Mouse (Mus musculus) kidney, postnatal 25 days (tissue): ENCODE measurements at regions not wholly inside any gene's neighbourhood (a gene's known extent, or its start where the extent isn't known, plus 50 kb on each side); places are given as distances from the start of the nearest gene placed in this dataset.
"Not testable (repeated sequence)": the region's sequence is repeated elsewhere in the genome, so short reads cannot be mapped to it uniquely, and the experiment has no call there.

Source experiments
- DNase-seq, 2 experiments: peaks; one replicate each; pipeline ENCODE4 v3.0.0; 2021; ENCODE audit warnings: mixed read lengths in 2 of 2

DNA sequence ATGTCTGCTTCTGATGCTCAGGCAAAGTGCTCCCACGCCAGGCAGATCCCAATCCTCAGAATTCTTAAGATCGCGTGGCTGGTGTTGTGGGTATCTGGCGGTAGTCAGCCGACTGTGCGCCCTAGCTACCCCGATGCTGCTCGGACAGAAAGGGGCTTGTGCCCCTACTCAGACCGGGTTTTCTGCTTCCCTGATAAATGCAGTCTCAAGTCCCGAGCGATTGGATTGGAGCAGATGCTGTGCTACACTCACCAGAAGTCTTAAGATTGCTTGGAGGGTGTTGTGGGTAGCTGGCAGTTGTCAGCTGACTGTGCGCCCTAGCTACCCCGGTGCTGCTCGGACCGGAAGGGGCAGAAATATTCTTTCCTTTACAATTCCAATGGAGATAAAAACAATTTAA is 99.3 kb downstream of the Gm7489 start:
- not testable (repeated sequence) for DNase-seq

DNA sequence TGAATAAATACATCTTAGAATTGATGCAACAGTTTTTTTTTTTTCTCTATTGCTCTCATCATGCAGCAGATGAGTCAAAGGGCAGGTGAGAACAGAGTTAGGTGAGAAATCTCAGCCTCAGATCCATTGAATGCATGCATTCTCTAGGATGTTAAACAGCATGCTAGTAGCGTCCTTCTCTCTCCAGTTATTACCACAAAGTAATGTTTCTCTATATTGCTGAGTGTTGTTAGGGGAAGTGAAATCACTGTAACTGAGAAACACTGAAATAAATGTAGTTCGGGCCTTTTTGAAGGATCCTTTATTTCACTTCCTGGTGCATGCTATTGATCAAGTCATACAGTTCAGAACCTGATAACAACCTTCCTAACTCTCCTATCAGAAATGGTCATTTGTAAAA is 105.2 kb downstream of the Gm7489 start:
- no peak for DNase-seq

DNA sequence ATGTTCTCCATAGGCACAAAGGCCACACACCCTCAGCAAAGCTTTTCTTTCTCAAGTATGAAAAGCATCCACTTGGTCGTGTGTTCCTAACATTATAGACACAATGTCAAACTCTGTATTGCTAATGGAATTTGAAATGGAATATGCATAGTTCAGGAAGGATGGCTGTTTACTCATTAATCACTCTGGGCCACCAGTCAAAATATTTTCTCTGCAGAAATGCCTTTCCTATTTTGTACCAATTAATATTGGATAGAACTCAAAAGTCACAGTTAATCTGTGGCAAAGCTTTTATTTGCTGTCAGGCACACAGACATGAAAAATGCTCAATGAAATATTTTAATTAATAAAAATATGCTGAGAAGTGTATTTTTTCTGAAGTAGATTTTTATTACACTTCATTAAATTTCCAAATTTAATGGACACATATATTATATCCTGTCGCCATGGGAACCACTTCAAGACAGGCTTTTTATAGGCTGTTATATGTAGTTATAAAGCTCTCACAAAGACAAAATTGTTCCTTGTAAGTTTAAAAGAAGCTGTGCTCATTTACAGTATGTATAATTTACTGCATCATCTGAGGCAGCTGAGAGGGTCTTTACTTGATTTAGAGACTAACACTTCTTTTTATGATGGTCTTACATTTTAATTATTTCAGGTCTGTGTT is 110.6 kb downstream of the Gm7489 start:
- no peak for DNase-seq

DNA sequence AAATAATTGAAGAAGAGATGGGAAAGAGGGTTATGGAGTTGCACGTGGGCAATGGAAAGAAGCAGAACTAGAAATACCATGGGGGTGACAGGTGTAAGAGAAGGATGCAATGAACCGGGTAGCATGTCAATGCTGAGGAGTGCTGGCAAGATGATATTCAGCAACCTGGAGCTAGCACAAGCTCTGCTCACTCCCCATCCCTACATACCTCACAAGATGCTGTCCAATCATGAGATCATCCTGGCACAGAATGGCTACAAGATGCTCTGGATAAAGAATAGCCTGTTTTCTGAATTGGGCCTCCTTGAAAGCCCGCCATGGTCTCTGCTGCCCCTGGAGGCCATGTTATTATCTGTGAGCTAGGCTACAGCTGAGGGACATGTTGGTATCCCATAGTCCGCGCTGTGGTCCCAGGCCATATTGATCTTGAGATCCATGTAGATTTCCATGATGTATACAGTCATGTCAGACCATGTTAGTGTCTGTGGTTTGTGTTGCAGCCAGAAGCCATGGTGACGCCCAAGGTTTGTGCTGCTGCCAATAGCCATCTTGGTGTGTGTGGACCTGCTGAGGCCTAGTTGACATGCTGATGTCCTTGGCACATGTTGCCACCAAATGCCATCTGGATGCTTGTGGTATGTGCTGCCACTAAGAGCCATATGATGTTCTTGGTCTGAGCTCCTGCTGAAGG is 114.0 kb downstream of the Gm7489 start:
- no peak for DNase-seq

DNA sequence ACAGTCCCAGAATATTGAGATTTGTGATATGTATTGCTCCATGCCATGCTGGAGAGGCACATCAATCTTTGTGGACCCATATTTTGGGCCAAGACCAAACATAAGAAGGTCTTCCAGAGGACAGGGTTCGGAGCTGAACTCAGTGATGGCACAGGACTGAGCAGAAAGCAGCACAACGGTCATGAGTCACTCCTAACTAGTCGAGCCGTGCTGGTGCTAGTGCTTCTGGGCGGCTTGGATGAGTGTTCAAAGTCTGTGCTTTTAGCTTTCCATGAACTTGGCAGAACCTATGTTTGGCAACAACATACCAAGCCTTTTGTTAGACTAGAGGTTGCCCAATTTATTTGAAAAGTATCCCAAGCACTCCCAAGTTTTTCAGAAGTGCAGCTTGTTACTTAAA is 149.1 kb downstream of the Gm7489 start:
- peak in 1 of 2 experiments; percentile 34 for DNase-seq

DNA sequence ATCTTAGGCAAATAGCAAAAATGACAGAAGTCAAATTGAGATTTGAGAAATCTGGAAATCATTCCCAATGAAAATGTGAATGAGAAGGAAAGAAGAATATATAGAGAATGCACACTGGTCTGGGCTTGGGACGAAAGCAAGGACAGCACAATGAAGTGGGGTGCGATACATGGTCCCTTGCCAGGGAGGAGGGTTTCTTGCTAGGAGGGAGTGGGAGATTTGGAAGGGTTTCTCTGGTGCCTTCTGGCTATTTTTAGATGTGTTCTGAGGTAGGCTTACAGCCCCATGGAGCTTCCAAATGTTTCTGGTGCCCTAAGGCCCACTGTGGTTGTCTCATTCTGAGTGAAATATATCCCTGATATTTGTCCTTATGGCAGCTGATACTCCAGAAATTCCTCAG is 166.0 kb downstream of the Gm7489 start:
- no peak for DNase-seq

DNA sequence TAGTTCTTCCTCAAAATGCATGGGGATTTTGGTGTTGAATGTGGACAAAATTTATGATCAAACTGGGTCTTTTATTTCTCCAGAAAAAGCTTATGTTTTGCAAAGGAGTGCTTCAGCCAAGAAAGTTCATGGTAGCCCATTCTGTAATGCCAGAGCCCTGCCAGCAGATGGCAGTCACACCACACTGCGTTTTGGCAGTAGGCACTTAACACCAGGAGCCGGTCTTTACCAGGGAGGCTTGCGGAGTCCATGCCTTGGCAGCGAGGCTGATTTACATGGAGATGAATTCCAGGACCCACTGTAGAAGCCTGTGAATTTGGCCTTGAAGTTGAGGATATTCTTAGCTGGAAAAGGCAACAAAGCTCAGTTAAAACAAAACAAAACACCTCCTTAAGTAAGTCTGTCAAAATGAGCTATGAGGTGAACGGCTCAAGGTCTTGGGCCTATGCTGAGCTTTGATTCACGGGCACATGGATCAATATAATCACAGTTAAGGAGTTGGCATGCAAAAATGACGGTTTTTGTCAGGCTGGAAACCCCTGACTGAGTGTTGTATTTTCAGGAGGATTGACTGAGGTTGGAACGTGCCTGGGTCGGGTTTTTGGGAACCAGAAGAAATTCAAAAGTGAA is 185.4 kb downstream of the Gm7489 start:
- peak; percentile 67 to 69 for DNase-seq

DNA sequence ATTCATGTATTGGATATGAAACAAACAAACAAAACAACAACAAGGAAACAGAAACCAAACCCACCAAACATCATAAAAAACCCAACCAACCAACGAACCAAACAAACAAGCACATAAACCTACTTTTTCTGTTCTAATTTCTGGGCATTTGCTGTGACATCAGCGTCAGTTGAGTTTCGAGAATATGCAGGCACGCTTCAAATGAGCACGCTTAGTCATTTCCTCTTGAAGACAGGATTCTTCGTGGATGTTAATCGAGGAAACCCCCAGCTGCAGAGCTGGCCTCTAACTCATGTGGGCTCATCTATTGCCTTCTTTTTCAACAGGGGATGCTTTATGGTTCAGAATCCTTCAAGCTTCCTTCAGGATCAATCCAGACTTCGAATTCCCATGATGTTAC is 187.0 kb downstream of the Gm7489 start:
- DNase-seq = no peak

DNA sequence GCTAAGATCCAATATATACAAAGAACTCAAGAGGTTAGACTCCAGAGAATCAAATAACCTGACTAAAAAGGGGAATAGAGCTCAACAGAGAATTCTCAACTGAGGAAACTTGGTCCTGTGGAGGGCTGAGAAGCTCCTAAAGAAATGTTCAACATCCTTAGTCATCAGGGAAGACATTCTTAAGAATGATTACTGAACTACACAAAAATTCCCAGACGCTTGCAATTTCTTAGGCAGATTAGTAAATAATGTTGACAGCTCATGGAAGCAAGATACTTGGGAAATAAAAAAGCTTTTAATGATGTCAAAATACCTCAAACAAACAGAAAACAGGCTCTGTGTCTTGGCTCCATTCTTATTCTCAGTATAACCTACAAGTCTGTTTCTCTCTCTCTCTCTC is 206.6 kb downstream of the Gm7489 start:
- DNase-seq = no peak

DNA sequence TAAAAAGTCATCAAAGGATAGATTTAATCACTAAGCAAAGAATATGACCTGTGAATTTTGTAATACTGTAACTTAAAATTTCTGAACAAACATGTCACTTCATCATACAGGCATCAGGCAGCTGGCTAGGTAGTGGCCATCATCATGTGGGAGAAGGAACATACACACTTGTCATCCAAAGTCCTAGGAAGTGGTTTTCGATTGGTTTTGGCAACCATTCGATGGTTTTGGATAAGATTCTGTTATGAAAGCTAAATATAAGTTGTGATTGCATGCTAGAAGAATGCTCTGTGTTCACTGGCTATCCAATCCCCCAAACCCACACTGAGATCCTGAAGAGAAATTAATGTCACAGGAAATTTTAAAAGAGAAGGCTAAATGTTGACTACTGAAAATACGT is 207.7 kb downstream of the Gm7489 start:
- no peak for DNase-seq

DNA sequence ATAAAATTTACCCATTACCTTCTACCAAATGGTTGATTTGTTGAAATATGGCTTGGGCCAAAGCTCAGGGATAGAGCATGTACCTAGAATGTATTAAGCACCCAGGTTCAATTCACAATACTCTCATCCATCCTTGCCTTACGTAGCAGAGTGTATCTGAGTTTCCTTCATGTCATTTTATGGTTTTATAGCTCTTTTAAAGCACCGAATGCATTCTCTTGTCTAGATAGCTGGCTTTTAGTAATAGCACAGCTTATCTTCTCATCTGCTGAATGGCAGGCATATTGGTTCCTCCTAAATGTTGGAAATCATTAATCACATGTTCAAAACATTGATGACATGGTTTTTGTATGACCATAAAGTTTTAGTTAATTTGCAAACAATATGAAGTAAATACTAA is 212.8 kb downstream of the Gm7489 start:
- no peak for DNase-seq

DNA sequence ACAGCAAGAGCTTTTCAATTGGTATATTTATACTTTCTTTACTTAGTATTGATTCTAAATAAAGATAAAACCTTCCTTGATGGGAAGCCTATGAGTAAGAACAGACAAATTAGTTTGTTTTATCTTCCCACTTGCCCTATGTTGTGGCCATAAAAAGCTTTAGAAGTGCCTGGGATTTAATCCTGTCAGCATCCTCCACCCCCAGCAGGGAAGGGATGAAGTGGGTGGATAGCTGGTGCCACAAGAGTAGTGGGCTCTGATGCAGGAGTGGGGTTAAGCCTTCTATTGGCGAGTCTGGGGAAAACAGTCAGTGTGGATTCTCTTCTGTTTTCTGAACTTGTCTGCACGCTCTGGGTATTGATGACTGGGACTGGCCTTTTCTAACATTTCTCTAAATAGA is 227.7 kb downstream of the Gm7489 start:
- no peak for DNase-seq

DNA sequence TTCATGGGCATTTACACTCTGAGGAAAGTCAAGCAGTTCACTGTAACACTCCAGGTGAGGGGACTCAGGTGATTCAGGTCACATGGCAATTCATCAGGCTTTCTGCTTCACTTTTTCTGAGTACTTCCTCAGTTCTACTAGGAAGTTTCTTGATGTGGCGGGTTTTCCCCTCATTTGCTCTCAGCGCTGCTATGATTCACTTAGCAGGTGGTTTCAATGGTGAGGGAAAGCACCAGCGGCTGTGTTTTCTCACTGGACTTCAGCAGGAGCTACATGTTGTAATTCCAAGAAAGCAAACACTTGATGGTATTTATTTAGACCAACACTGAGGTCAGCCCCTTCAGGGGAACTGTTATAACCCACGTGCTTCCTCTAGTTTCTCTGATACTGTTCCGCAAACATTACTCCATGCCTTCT is 229.4 kb downstream of the Gm7489 start:
- DNase-seq = no peak

DNA sequence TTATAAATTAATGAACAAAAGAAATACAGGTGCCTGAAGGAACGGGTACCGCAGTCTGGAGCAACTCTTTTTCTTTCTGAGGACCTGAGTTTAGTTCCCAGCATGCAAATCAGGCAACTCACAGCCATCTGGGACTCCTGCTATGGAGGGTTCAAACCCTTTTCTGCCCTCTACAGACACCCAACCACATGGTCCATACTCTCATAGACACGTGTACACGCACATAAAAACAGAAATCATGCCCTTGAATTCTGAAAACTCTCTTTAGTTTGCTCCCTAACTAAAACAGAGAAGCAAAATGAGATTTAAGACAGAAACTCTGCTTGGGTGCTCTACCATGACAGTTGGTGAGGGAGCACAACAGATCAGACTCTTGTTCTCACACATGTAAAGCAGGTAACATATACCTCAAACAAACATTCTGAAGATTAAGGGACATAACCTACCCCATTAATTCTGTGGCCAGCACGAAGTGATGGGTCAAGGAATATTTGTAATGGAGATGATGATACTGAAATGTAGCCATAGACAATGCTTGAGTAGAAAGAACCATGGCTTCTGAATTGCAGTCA is 233.3 kb downstream of the Gm7489 start:
- DNase-seq = no peak

DNA sequence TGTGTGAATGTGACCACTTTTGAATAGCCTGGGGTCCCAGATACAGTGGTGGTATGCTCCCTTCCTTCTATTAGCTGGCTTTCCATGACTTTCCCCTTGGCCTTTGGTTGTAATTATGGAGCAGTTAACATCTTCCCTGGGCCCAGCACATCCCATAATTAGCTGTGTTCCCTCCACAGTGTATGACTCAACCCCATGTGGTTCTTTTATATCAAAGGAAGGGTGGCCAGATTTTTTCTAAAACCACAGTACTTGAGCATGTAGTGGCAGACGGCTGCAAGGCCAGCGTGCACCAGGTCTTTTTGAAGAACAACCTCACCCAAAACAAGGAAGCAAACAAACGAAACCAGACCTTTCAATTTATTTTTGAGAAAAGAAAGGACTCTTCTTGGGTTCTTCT is 235.8 kb downstream of the Gm7489 start:
- DNase-seq = no peak

DNA sequence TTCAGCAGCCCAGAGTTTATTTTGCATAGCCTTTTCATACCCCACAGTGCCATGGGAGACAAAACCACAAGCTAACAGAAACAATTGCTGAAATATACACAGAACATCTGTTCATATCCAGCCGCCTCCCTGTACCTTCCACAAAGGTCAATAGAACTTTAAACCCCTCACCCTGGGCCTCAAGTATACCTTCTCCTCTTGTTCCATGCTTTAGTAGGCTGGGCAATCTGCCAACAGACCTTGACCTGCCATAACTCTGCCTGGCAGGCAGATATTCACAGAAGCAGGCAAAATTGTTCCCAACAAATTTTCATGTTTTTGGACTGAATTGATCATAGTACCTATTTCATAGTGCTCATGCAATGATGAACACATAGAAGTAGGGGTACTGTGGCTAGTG is 279.6 kb downstream of the Gm7489 start:
- peak; percentile 52 to 68 for DNase-seq

DNA sequence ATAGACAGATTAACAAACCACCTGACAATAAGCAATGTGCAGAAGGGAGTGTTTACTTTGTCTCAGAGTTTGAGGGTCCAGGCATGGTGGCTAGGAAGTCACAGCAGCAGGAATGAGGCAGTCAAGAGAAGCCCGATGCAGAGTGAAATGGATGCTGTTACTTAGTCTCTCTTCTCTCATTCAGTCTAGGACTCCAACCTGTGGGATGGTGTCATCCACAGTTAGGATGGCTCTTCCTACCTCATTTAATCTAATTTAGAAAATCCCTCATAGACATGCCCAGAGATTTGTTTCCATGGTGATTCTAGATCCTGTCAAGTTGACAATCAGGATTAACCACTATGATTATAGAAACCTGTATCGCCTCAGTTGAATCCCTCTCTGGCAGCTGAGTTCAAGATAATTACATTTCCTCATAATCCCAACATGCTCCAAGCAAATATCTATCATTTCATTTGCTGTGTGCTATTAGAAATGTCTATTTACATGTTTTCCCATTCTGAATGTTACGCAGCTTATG is 283.2 kb downstream of the Gm7489 start:
- no peak for DNase-seq

DNA sequence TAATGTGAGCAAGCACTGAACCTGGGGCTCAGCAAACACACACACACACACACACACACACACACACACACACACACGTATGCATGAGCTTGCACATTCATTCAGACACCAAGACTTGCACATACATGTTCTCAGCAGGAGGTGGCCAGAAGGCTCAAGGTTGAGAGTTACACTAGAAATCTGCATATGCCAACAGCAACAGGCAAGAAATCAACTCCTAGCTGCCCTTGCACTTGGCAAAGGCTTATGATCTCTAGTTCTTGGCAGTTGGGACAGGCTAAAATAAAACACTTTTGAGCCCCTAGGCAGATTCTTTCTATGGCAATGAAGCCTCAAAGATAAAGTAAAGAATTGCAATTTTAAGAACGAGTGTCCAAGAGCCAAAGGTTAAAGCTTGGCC is 292.5 kb downstream of the Gm7489 start:
- DNase-seq = no peak

DNA sequence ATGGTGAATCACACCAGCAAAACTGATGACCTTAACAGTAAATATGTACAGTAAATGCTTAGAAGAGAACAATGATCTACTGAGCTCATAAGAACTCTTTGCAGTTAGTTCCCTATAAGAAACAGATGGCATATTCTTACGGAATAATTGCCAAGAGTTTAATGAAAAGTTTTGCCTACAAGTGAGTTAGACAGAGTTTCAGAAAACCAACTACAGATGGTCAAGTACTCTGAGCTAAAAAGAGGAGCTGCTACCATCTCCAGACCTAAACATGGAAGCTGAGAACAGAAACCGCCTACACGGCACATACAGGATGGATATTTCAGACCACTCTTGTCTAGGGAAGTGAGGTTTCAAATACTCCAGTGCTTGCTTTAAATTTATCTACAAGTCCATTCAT is 293.1 kb downstream of the Gm7489 start:
- no peak for DNase-seq
